Mouse (Mus musculus) left cerebral cortex, postnatal 14 days (tissue): ENCODE results near the gene Orm1. TPM values are rescaled to one million over a fixed set of nuclear protein-coding genes. Genes with fewer than 3 reads are reported as not detected.

Experiments used
- DNase-seq, 2 experiments: peaks; one replicate each; pipeline ENCODE4 v3.0.0; 2021 to 2022; ENCODE audit warnings: low spot score in 2 of 2, mixed read lengths in 1 of 2
- intact Hi-C: fragments of 180-260 bp; cut with DNase I; formaldehyde crosslinking; loops from one replicate; pipeline ENCODE4 v1.15.1; 2025
- total RNA-seq, 2 experiments: library from RNA; stranded (reverse); gene quantifications; 2 replicates each; pipeline ENCODE4 v1.2.3; 2021

Orm1 gene
- total RNA-seq, 2 experiments from 2014 or later: not detected

DNA sequence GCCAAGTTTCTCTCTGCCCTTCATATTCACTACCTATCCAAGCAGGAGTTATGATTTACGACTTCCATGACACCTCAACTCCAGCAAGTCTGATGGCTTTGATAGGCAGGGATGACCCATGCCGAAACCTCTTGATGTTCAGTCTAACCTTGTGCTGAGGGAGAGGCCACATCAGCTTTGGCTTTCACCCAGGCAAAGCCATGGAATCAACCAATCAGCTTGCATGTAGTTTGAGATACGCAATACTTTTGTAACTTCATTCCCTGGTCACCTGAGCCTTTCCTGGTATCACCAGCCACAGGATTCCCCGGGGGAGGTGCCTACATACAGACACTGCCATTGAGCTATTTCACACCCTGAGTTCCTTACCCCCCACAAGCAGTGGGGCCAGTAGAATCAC is 2.3 kb downstream of the Orm1 start:
- intact Hi-C loops: no loop called here
- no peak for DNase-seq

DNA sequence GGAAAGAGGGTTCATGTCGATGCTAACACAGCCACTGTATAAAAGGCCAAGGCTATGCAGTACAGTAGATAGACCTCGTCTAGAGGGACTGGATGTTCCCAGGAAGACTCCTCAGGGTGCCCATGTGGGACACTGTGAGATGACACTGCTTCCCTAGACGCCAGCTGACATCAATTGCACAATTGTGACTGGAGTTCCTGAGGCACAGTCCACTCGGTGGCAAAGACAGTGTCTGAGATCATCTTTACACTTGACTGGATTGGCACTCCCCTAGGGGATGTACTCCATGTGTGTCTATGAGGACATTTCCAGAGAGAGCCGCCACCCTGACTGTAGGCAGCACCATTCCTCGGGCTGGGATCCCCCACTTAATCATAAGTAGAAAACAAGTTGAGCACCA is 4.2 kb downstream of the Orm1 start:
- no peak for DNase-seq
- intact Hi-C loops: no loop called here

- no peak for DNase-seq
Observed at GRCm38 (mm10) chr4:63355877-63356665, 11.7 kb downstream of the Orm1 start, which contains the start of gene Orm3. Gene Orm3 (plus strand): TSS chr4:63356162.

DNA sequence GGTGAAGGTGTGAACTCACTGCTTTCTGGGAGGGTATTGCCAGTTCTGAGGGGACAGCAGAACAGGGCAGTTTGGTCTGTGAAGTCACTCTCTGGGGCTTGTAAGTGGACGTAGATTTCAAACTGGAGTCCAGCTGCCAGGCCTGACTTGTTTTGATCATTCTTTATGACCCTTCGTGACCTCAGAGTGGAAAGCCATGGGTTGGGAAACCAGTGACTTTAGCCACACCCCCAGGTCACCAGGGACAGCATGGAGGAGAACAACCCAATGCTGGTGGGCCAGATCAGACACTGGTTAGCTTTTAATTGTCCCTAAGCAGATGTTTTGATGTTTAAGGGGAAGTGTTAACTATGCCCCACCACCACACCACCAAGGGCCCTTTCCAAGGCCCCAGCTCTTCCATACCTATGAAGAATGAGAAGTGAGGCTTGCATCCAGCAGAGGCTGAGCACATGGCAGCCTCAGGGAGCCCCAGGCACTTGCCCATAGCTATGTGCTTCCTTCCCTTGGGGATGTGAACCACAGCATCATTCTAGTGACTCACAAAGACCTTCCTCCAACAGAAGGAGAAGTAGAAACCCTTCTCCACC is 12.7 kb downstream of the Orm1 start:
- DNase-seq: no peak
- intact Hi-C loops: no loop called here

More at GRCm38 (mm10) chr4:63355877-63356665, 11.7 kb downstream of the Orm1 start, which contains the start of gene Orm3:
- intact Hi-C loops: no loop called here

GRCm38 (mm10) chr4:63359861-63360260 is 15.5 kb downstream of the Orm1 start:
- intact Hi-C loops: no loop called here
- no peak for DNase-seq

- intact Hi-C loops: no loop called here
- DNase-seq: no peak
Observed at GRCm38 (mm10) chr4:63362150-63362549, 17.8 kb downstream of the Orm1 start, which contains the start of gene Orm2. Gene Orm2 (plus strand): TSS chr4:63362449.

GRCm38 (mm10) chr4:63368577-63368976 is 24.2 kb downstream of the Orm1 start:
- intact Hi-C loops: loop anchor here (1.0 to 5.0 kb wide), 3 partner anchors 41 to 1124 kb away; no protein-coding TSS in a partner anchor
- DNase-seq: peak; percentile 91 to 93

GRCm38 (mm10) chr4:63370897-63371296 is 26.5 kb downstream of the Orm1 start:
- DNase-seq: no peak
- intact Hi-C loops: no loop called here

DNA sequence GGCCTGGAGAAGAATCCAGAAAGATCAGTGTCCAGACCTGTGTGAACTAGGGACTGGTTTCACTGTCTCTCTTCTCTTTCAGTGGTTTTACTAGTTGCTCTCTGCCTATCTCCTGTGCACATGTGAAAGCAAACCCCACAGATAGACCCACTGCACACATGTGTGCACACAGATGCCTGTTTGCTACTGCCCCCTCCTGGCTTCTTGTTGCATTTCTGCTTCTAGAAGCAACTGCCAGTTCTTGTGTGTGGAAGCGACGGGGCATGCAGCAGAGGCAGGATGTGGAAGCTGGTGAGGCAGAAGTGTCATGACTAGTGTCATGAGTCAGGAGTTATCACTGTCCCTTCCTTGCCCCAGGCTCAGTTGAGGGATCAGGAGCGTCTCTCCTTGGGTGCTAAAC is 27.5 kb downstream of the Orm1 start:
- peak; percentile 38 to 50 for DNase-seq
- intact Hi-C loops: no loop called here

GRCm38 (mm10) chr4:63373404-63373803 is 29.0 kb downstream of the Orm1 start:
- no peak for DNase-seq
- intact Hi-C loops: no loop called here

DNA sequence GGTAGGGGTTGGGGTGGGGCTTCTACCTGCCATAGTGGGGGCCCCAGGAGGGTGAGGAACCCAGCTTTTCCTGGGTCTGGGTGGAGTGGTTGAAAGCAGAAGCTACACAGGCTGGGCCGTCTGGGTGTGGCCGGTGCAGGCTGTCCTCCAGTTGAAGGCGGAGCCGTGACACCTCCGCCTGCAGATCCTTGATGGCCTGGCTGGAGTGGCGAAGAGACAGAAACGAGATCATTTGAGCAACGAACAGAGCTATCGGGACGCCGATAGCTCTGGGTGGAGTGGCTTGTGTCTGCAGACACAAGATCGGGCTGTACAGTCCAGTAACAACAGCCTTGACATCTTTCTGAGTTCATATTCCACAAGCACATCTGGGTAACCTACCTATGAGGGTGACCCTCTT is 30.0 kb downstream of the Orm1 start:
- intact Hi-C loops: no loop called here
- no peak for DNase-seq

- DNase-seq: no peak
- intact Hi-C loops: no loop called here
Observed at GRCm38 (mm10) chr4:63375367-63375766, 31.0 kb downstream of the Orm1 start.

DNA sequence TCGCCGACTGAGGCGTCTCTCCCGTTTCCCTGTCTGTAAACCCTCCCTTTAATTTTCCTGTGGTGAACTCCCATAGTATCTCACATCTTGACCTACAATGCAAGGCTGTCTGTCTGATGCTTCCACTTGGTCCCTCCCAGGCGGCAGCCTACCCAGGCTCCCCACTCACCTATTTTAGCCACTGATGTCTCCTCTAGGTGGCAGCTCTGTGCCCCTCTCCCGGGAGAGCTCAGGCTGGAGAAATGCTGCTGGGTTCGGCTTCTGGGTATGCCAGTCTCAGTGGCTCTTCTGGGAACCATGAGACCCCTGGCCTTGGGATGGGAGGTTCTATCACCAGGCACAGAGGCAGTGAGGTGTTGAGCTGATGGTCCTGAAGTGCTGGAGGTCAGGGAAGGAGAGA is 33.1 kb downstream of the Orm1 start:
- intact Hi-C loops: no loop called here
- DNase-seq: no peak

DNA sequence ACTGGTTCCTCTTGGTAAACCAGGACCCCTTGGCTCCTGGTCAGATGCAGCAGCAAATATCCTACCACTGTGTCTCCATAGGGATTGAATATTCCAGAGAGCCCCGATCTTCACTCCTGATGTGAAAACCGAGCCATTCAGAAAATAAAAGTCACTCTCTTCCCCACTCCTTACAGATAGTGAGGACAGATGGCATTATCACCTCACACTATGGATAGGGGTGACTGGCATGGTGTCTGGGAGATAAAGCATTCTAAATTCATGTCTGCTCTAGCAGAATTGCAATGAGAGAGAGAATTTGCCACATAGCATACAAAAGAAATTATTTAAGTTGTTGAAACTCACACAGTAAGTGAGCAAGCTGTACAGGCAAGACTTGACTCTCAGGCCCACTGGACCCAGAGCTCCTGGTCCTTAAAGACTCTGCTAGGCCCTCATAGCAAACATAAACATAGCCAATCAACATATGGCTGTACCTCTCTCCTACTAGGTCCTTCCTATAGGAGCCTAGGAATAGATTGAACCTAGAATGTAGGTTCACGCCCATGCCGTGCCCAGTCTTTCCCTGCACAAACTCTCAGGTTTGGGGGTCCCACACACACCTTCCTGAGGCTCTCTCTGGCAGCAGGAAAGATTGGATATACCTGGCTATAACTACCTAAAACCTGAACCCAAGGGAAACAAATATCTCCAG is 38.5 kb downstream of the Orm1 start:
- intact Hi-C loops: no loop called here
- DNase-seq: no peak

DNA sequence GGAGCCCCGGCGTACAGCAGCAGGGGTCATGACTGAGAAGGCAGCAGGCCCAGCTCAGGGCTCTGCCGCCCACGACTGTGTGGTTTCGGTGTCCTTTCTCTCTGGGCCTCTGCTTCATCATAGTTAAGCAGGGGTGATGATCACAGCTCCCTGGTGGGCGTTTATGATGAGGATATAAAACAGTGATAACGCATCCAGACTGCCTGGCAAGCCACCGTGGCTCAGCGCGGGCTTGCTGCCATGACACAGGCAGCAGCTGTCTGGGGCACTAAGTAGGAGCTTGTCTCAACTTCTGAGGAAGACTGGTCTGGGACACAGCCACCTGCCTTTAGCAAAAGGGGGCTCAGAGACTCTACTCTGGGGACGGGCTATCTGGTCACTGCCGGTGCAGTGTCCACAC is 39.1 kb downstream of the Orm1 start:
- intact Hi-C loops: no loop called here
- no peak for DNase-seq

- intact Hi-C loops: no loop called here
- DNase-seq: no peak
Observed at GRCm38 (mm10) chr4:63384262-63384661, 39.9 kb downstream of the Orm1 start.

- no peak for DNase-seq
- intact Hi-C loops: no loop called here
Observed at GRCm38 (mm10) chr4:63385253-63385652, 40.9 kb downstream of the Orm1 start.

- intact Hi-C loops: no loop called here
- no peak for DNase-seq
Observed at GRCm38 (mm10) chr4:63385784-63386183, 41.4 kb downstream of the Orm1 start.

GRCm38 (mm10) chr4:63388029-63388428 is 43.7 kb downstream of the Orm1 start:
- DNase-seq: no peak
- intact Hi-C loops: no loop called here

- intact Hi-C loops: no loop called here
- no peak for DNase-seq
Observed at GRCm38 (mm10) chr4:63389121-63389886, 44.9 kb downstream of the Orm1 start.
